8 mouse cellular contexts compared by ENCODE assay signal in the genomic region with DNA sequence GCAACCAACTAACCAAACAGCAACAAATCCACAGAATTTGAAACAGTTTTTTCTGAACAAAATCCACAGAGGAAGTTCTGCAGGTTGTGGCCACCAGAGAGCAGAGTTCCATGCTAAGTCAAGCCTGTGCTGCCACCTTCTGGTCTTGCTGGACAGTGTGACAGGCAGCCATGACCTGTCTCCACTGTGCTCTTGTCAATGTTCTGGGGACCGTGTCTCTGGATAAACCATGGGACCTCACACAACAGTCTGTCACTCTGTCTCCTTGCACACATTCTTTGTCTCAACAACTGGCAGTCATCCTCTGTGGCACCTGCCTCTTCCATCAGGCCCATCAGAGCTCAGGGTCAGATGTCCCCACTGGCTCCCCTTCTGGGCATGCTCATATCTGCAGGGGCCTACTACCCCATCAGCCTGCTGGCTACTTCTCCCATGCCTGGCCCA. TPM values are rescaled to one million over a fixed set of nuclear protein-coding genes. Genes with fewer than 3 reads are reported as not detected.
DNase-seq lines count a peak whose midpoint lies in the region; ATAC-seq and TF ChIP-seq lines count a peak whose summit lies in the region.

No protein-coding gene starts in this region.

- no peaks in the 10 kb centered on the region for H3K9me3 ChIP-seq in ES-Bruce4 (replicated peaks; ENCODE audit: control insufficient read depth, insufficient read depth, low read length, poor library complexity, severe bottlenecking)
- no peaks in the 10 kb centered on the region for H3K9me3 ChIP-seq in forebrain, embryonic 12.5 days
- H3K9me3 ChIP-seq in lung, embryonic 15.5 days: no peaks in the 10 kb centered on the region

- no peak overlapping the region for H3K4me2 ChIP-seq in forebrain, embryonic 12.5 days
- H3K4me2 ChIP-seq in lung, embryonic 15.5 days: no peak overlapping the region

- no peak for TF ChIP-seq EP300 in ES-Bruce4 (IDR thresholded peaks at IDR 0.05; ENCODE audit: insufficient read depth, low read depth, low read length)

- intact Hi-C loops in heart, postnatal 36 days (cut with DNase I): loop anchor here (1.0 to 5.0 kb wide), 2 partner anchors 136 to 183 kb away; a partner anchor contains a TSS

- peak; percentile 91 for DNase-seq in brain, adult 2 months (ENCODE audit: low read depth, low spot score)
- peak; percentile 74 to 75 for DNase-seq in heart, postnatal 36 days
- DNase-seq in layer of hippocampus, adult 8-10 months (ENCODE audit: low spot score in 2 of 2): peak; percentile 37 to 63
- peak; percentile 85 for DNase-seq in retina, postnatal 1 day
- DNase-seq in thymus, postnatal 4 days: peak; percentile 92

- no peaks in the 10 kb centered on the region for H3K36me3 ChIP-seq in ES-Bruce4 (ENCODE audit: control insufficient read depth, insufficient read depth, low read length, poor library complexity, severe bottlenecking)
- H3K36me3 ChIP-seq in forebrain, embryonic 12.5 days (replicated peaks): peaks cover 18% of the 10 kb centered on the region
- H3K36me3 ChIP-seq in lung, embryonic 15.5 days: no peaks in the 10 kb centered on the region

- no peak overlapping the region for H3K27ac ChIP-seq in ES-Bruce4 (ENCODE audit: insufficient read depth, low read length)
- H3K27ac ChIP-seq in forebrain, embryonic 12.5 days: no peak overlapping the region
- no peak overlapping the region for H3K27ac ChIP-seq in lung, embryonic 15.5 days

- no peak for TF ChIP-seq POLR2A in ES-Bruce4 (IDR thresholded peaks at IDR 0.05; ENCODE audit: insufficient read depth, low read length)

- H3K27me3 ChIP-seq in ES-Bruce4 (ENCODE audit: control insufficient read depth, insufficient read depth, low read length, poor library complexity, severe bottlenecking): no peaks in the 10 kb centered on the region
- no peaks in the 10 kb centered on the region for H3K27me3 ChIP-seq in forebrain, embryonic 12.5 days
- no peaks in the 10 kb centered on the region for H3K27me3 ChIP-seq in lung, embryonic 15.5 days

- H3K9ac ChIP-seq in ES-Bruce4 (ENCODE audit: low read depth, poor library complexity, severe bottlenecking): no peak overlapping the region
- H3K9ac ChIP-seq in forebrain, embryonic 12.5 days: no peak overlapping the region
- H3K9ac ChIP-seq in lung, embryonic 15.5 days: no peak overlapping the region

- no peak overlapping the region for H3K4me3 ChIP-seq in ES-Bruce4 (ENCODE audit: low read depth, low read length)
- H3K4me3 ChIP-seq in forebrain, embryonic 12.5 days (replicated peaks): no peak overlapping the region
- H3K4me3 ChIP-seq in lung, embryonic 15.5 days: no peak overlapping the region

- peak; percentile 44; the same call in 1 of the 2 replicates for ATAC-seq in forebrain, embryonic 12.5 days (ENCODE audit: low FRiP score)
- peak; percentile 74; the same call in 1 of the 2 replicates for ATAC-seq in lung, embryonic 15.5 days (ENCODE audit: borderline replicate concordance, extremely low read depth, low FRiP score, low TSS enrichment)

- 26% methylated on average over 1 of the region's 1 CpGs for WGBS in forebrain, embryonic 12.5 days
- WGBS in lung, embryonic 15.5 days: 17% methylated on average over 1 of the region's 1 CpGs

- peak; percentile 100 for TF ChIP-seq CTCF in ES-Bruce4 (IDR thresholded peaks at IDR 0.05; ENCODE audit: low read depth, low read length)

- no peaks in the 10 kb centered on the region for H3K4me1 ChIP-seq in ES-Bruce4 (ENCODE audit: control insufficient read depth, insufficient read depth, low read length)
- H3K4me1 ChIP-seq in forebrain, embryonic 12.5 days: no peaks in the 10 kb centered on the region
- H3K4me1 ChIP-seq in lung, embryonic 15.5 days: peaks cover 4% of the 10 kb centered on the region; the same call in 1 of the 2 replicates

RNA-seq across cellular contexts. Expression of a gene that starts 27.2 kb away (rescaled TPM):
- 3.4 and 3.8 TPM in 2 replicates for polyA plus RNA-seq in ES-Bruce4 (2011; ENCODE audit: insufficient read depth, insufficient read length, low read depth, missing spikeins)
- polyA plus RNA-seq in forebrain, embryonic 12.5 days (2016; fragmentation: Nextera tagmentation; extraction: Ambion mirVana): 6.7 and 8.8 TPM in 2 replicates
- total RNA-seq in heart, postnatal 36 days (2021): 1 to 10 TPM in 1 of 2 experiments, under 1 TPM in 1; 0.79 to 1.6 TPM
- 10 to 100 TPM in 1 of 4 experiments, 1 to 10 TPM in 3; 9.0 to 10.0 (median 9.5) TPM for total RNA-seq in layer of hippocampus, adult 8-10 months (2022)
- polyA plus RNA-seq in lung, embryonic 15.5 days (2015; fragmentation: Nextera tagmentation; extraction: Ambion mirVana): 6.6 and 6.8 TPM in 2 replicates

RNA-seq across cellular contexts. Expression of a gene that starts 42.8 kb away (rescaled TPM):
- 80.9 and 84.3 TPM in 2 replicates for polyA plus RNA-seq in ES-Bruce4 (2011; ENCODE audit: insufficient read depth, insufficient read length, low read depth, missing spikeins)
- 34.2 and 36.4 TPM in 2 replicates for polyA plus RNA-seq in forebrain, embryonic 12.5 days (2016; fragmentation: Nextera tagmentation; extraction: Ambion mirVana)
- 1 to 10 TPM; 1.3 to 1.9 TPM for total RNA-seq in heart, postnatal 36 days (2021)
- 10 to 100 TPM in 1 of 4 experiments, 1 to 10 TPM in 3; 2.1 to 11.0 (median 7.0) TPM for total RNA-seq in layer of hippocampus, adult 8-10 months (2022)
- polyA plus RNA-seq in lung, embryonic 15.5 days (2015; fragmentation: Nextera tagmentation; extraction: Ambion mirVana): 67.1 and 73.0 TPM in 2 replicates
